Mouse (Mus musculus) ES-Bruce4 (cell line): Measurements from ENCODE around the gene Clps. TPM values are rescaled to one million over a fixed set of nuclear protein-coding genes. Genes with fewer than 3 reads are reported as not detected.
A peak's percentile ranks its signal among the peaks of the same experiment; 100 is the strongest.

Experiments
- H3K27ac ChIP-seq: 2 replicates; pipeline ENCODE4 v1.5.1; 2012; ENCODE audit warnings: low read length, inconsistent platforms; ENCODE audit not compliant: insufficient read depth
- H3K27me3 ChIP-seq: 2 replicates; pipeline ENCODE4 v1.6.1; 2012; ENCODE audit warnings: mild to moderate bottlenecking, low read length, inconsistent platforms; ENCODE audit not compliant: control insufficient read depth, poor library complexity, insufficient read depth, severe bottlenecking
- H3K36me3 ChIP-seq: 2 replicates; pipeline ENCODE4 v1.6.1; 2012; ENCODE audit warnings: inconsistent platforms, mild to moderate bottlenecking, low read length, moderate library complexity; ENCODE audit not compliant: control insufficient read depth, poor library complexity, insufficient read depth, severe bottlenecking
- H3K4me1 ChIP-seq: one replicate; pipeline ENCODE4 v1.8.1; 2011; ENCODE audit warnings: low read length; ENCODE audit not compliant: control insufficient read depth, insufficient read depth
- H3K4me3 ChIP-seq: 2 replicates; pipeline ENCODE4 v1.5.1; 2011; ENCODE audit warnings: low read depth, mild to moderate bottlenecking, low read length
- H3K9ac ChIP-seq: 2 replicates; pipeline ENCODE4 v1.6.1; 2012; ENCODE audit warnings: low read depth, mild to moderate bottlenecking, inconsistent platforms; ENCODE audit not compliant: poor library complexity, severe bottlenecking
- H3K9me3 ChIP-seq: replicated peaks from 2 replicates; pipeline ENCODE4 v1.6.1; 2012; ENCODE audit warnings: mild to moderate bottlenecking, low read length, inconsistent platforms; ENCODE audit not compliant: control insufficient read depth, poor library complexity, insufficient read depth, severe bottlenecking
- CTCF ChIP-seq: IDR thresholded peaks from one replicate; pipeline ENCODE4 v1.8.1; 2011; ENCODE audit warnings: low read depth, low read length
- EP300 ChIP-seq: IDR thresholded peaks from 2 replicates; pipeline ENCODE4 v1.6.1; 2011; ENCODE audit warnings: low read depth, low read length; ENCODE audit not compliant: insufficient read depth
- POLR2A ChIP-seq: IDR thresholded peaks from one replicate; pipeline ENCODE4 v1.8.1; 2011; ENCODE audit warnings: low read length; ENCODE audit not compliant: insufficient read depth
- polyA plus RNA-seq: library from polyadenylated mRNA; stranded (reverse); fragments of >200 nt; gene quantifications from 2 replicates; pipeline ENCODE4 v1.2.4, GENCODE M21; 2011; ENCODE audit warnings: low read depth; ENCODE audit not compliant: missing spikeins, insufficient read depth, insufficient read length

Gene Clps
- polyA plus RNA-seq, 1 experiment, result not detected

DNA sequence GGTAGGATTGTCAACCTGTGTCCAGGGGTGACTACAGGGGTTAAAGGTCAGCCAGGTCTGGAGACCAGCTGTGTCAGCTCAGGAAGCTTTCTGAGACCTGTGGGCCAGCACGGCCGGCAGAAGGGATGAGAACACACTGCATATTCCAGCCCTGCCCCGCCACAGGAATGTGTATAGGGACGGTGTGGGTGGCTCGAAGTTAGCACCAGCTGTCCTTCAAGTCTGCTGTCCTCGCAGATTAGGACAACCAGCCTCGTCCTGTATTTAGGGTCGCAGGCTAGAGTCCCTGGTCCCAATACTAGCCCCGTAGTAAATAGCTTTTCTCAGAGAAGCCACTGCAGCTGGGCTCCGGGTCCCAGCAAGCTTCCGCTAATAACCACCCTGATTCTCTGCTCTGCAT, 12.0 kb downstream of the Clps start:
- H3K9ac ChIP-seq, result peak overlapping the region; percentile 7; the same call in 1 of the 2 replicates
- TF ChIP-seq POLR2A, result no peak
- TF ChIP-seq EP300, result no peak
- no peak for TF ChIP-seq CTCF
- H3K36me3 ChIP-seq, result no peaks in the 10 kb centered on the region
- H3K4me3 ChIP-seq, result no peak overlapping the region
- peaks cover 4% of the 10 kb centered on the region for H3K4me1 ChIP-seq
- no peaks in the 10 kb centered on the region for H3K27me3 ChIP-seq
- no peaks in the 10 kb centered on the region for H3K9me3 ChIP-seq
- H3K27ac ChIP-seq, result no peak overlapping the region

DNA sequence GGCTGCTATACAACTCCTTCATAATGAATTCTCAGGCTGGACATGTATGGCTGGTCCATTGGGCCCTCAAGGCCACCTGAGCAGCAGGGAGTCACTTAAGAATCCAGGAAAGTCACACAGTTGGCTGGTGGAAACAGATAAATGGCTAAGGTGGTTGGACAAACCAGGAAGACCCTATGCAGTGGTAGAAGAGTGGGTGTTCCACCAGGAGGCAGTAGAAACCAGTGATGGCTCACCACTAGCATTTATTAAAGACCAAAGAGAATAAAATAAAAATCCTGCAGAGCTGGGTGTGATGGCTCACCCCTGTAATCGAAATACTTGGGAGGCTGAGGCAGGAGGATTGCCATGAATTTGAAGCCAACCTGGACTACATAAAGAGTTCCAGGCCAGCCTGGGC, 13.6 kb downstream of the Clps start:
- Histone ChIP-seq H3K36me3 (no peaks in the 10 kb centered on the region), H3K4me1 (peaks cover 3% of the 10 kb centered on the region), H3K27ac (no peak overlapping the region), H3K9me3 (no peaks in the 10 kb centered on the region), H3K4me3 (no peak overlapping the region), H3K9ac (no peak overlapping the region), H3K27me3 (no peaks in the 10 kb centered on the region)
- no peak for TF ChIP-seq EP300
- no peak for TF ChIP-seq POLR2A
- TF ChIP-seq CTCF, result no peak

DNA sequence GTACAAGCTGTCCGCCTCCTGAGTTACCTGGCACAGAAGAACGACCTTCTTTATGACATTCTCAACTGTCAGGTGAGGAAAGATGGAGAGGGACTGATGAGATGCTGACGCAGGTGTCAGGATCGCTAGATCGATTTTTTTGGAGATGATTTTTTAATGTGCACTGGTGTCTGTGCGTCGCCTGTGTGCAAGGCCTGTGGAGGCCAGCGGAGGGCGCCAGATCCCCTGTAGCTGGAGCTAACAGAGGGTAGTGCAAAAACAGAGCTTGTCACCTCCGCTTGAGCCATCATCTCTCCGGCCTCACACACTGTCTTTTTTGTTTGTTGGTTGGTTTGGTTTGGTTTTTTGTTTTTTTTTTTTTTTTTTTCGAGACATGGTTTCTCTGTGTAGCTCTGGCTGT, 22.7 kb downstream of the Clps start:
- Histone ChIP-seq H3K27me3 (no peaks in the 10 kb centered on the region), H3K9me3 (no peaks in the 10 kb centered on the region), H3K4me3 (no peak overlapping the region), H3K36me3 (no peaks in the 10 kb centered on the region), H3K27ac (no peak overlapping the region), H3K4me1 (no peaks in the 10 kb centered on the region), H3K9ac (no peak overlapping the region)
- peak; percentile 87 for TF ChIP-seq CTCF
- no peak for TF ChIP-seq POLR2A

DNA sequence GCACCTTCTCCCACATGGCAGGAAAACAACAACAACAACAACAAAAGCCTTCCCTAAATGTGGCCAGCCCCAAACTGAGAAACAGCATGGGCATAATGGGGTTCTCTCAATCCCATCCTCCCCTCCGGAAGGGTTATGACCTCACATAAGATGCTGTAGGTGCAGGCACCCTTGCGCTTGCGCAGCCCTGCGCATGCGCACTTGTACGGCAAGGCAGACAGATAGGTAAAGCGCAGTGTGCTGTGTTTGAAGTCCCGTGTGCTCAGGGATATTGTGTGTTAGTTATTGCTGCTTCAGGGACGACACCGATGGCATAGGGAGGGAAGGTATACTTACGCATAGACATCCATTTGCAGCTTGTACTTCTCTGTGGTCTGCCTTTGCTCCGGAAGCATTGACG, 27.2 kb downstream of the Clps start:
- H3K4me1 ChIP-seq, result no peaks in the 10 kb centered on the region
- H3K36me3 ChIP-seq, result no peaks in the 10 kb centered on the region
- TF ChIP-seq EP300, result no peak
- no peak for TF ChIP-seq POLR2A
- TF ChIP-seq CTCF, result no peak
- no peaks in the 10 kb centered on the region for H3K27me3 ChIP-seq
- no peak overlapping the region for H3K4me3 ChIP-seq
- no peak overlapping the region for H3K27ac ChIP-seq
- no peaks in the 10 kb centered on the region for H3K9me3 ChIP-seq
- H3K9ac ChIP-seq, result no peak overlapping the region

DNA sequence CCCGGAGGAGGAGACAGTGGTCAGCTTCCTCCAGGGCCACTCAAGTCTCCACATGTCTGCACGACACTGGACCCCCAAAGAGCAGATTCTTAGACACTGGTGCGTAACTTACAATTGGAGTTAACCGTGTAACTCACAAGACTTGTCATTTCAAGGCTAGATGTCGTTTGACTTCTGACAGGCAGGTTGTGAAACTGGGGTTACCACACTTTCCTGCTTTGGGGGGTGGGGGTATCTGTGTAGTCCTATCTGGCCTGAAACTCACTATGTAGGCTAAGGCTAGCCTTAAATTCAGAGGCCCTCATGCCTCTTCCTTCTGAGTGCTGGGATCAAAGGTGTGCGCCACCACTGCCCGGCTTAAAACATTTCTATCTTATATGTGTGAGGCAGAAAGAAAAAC, 28.0 kb downstream of the Clps start:
- H3K27ac ChIP-seq, result no peak overlapping the region
- H3K36me3 ChIP-seq, result no peaks in the 10 kb centered on the region
- no peak overlapping the region for H3K9ac ChIP-seq
- no peak overlapping the region for H3K4me3 ChIP-seq
- H3K4me1 ChIP-seq, result no peaks in the 10 kb centered on the region
- H3K27me3 ChIP-seq, result no peaks in the 10 kb centered on the region
- TF ChIP-seq EP300, result no peak
- no peak for TF ChIP-seq CTCF
- TF ChIP-seq POLR2A, result no peak
- H3K9me3 ChIP-seq, result no peaks in the 10 kb centered on the region

DNA sequence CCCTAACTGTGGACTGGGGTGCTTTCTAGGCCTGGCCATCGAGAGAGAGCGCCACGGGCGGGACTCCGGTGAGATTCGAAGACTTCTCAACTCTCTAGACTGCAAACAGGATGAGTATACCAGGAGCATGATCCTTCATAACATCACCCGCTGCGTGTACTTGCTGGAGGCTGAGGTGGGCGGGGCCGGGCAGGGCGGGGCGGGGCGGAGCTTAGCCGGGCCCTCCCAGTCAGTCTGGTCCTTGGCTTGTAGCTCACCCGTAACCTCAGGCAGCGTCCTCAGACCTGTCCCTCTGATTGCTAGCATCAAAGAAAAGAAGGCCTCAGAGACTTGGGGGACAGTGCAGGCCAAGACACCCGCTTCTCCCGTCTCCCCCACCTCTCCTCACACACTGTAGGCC, 28.6 kb downstream of the Clps start:
- Histone ChIP-seq H3K4me3 (peak overlapping the region; percentile 12; the same call in 1 of the 2 replicates), H3K9ac (no peak overlapping the region)

More for the DNA sequence above, 28.6 kb downstream of the Clps start:
- Histone ChIP-seq H3K4me1 (no peaks in the 10 kb centered on the region), H3K27ac (no peak overlapping the region), H3K36me3 (no peaks in the 10 kb centered on the region), H3K27me3 (no peaks in the 10 kb centered on the region), H3K9me3 (no peaks in the 10 kb centered on the region)
- no peak for TF ChIP-seq EP300
- TF ChIP-seq CTCF, result no peak
- no peak for TF ChIP-seq POLR2A
